Mouse (Mus musculus) MEL (cell line): ENCODE data around the gene Gtf2h2. TPM values are rescaled to one million over a fixed set of nuclear protein-coding genes. Genes with fewer than 3 reads are reported as not detected.
"Not testable (repeated sequence)": the region's sequence is repeated elsewhere in the genome, so short reads cannot be mapped to it uniquely, and the experiment has no call there.

Experiments used
- DNase-seq: peaks from one replicate; pipeline ENCODE4 v3.0.0; 2011; ENCODE audit warnings: low read depth, low spot score
- H3K27ac ChIP-seq: 2 replicates; pipeline ENCODE4 v1.5.1; 2012; ENCODE audit warnings: low read depth, mild to moderate bottlenecking, control low read depth, low read length, moderate library complexity; ENCODE audit not compliant: control insufficient read depth
- H3K27me3 ChIP-seq, 2 experiments: fragments of 150-350 bp in 1 of 2; sonication (generic) in 1 of 2; 2 replicates each; pipeline ENCODE4 v1.6.1; 2012; ENCODE audit warnings: low read length in 2 of 2, mild to moderate bottlenecking in 2 of 2, improper control_type of control experiment in 1 of 2, moderate library complexity in 1 of 2; ENCODE audit not compliant: insufficient read depth in 2 of 2, control insufficient read depth in 1 of 2
- H3K36me3 ChIP-seq, 2 experiments: 2 replicates each; pipeline ENCODE4 v1.6.1; 2012 to 2014; ENCODE audit warnings: low read length in 2 of 2, improper control_type of control experiment in 1 of 2, inconsistent platforms in 1 of 2, mild to moderate bottlenecking in 1 of 2; ENCODE audit not compliant: insufficient read depth in 2 of 2, control insufficient read depth in 1 of 2
- H3K4me1 ChIP-seq, 2 experiments: fragments of 150-350 bp in 1 of 2; sonication (generic) in 1 of 2; 2 replicates each; pipeline ENCODE4 v1.6.1; 2012; ENCODE audit warnings: low read length in 2 of 2, improper control_type of control experiment in 1 of 2, mild to moderate bottlenecking in 1 of 2; ENCODE audit not compliant: insufficient read depth in 2 of 2, control insufficient read depth in 1 of 2
- H3K4me3 ChIP-seq, 2 experiments: fragments of 150-350 bp in 1 of 2; sonication (generic) in 1 of 2; 2 replicates each; pipeline ENCODE4 v1.5.1; 2012; ENCODE audit warnings: low read depth in 2 of 2, low read length in 2 of 2, mild to moderate bottlenecking in 2 of 2, moderate library complexity in 2 of 2, control low read depth in 1 of 2, improper control_type of control experiment in 1 of 2; ENCODE audit not compliant: control insufficient read depth in 1 of 2, insufficient read depth in 1 of 2
- H3K79me2 ChIP-seq: 2 replicates; pipeline ENCODE4 v1.6.1; 2012; ENCODE audit warnings: mild to moderate bottlenecking, low read length, moderate library complexity; ENCODE audit not compliant: control insufficient read depth, poor library complexity, insufficient read depth
- H3K9ac ChIP-seq: 2 replicates; pipeline ENCODE4 v1.6.1; 2012; ENCODE audit warnings: low read depth, mild to moderate bottlenecking, control low read depth, low read length, moderate library complexity; ENCODE audit not compliant: control insufficient read depth, poor library complexity, severe bottlenecking
- H3K9me3 ChIP-seq: fragments of 150-350 bp; sonication (generic); replicated peaks from 2 replicates; pipeline ENCODE4 v1.6.1; 2012; ENCODE audit warnings: mild to moderate bottlenecking, low read length, improper control_type of control experiment, moderate library complexity; ENCODE audit not compliant: insufficient read depth
- BHLHE40 ChIP-seq: IDR thresholded peaks from 2 replicates; pipeline ENCODE4 v1.6.1; 2012; ENCODE audit warnings: low read depth, mild to moderate bottlenecking, inconsistent platforms, low read length, improper control_type of control experiment, borderline replicate concordance
- CHD1 ChIP-seq: IDR thresholded peaks from 2 replicates; pipeline ENCODE4 v1.6.1; 2012; ENCODE audit warnings: low read depth, mild to moderate bottlenecking, inconsistent platforms, low read length, improper control_type of control experiment
- CTCF ChIP-seq, 3 experiments: IDR thresholded peaks in 2 of 3; conservative IDR thresholded peaks in 1 of 3; 2 replicates each; pipeline ENCODE4 v1.5.1; 2011 to 2012; ENCODE audit warnings: low read length in 3 of 3, low read depth in 2 of 3, mild to moderate bottlenecking in 2 of 3, improper control_type of control experiment in 1 of 3, inconsistent platforms in 1 of 3, mixed read lengths in 1 of 3, moderate library complexity in 1 of 3; ENCODE audit not compliant: control insufficient read depth in 1 of 3, insufficient read depth in 1 of 3, poor library complexity in 1 of 3, severe bottlenecking in 1 of 3
- ELF1 ChIP-seq: IDR thresholded peaks from 2 replicates; pipeline ENCODE4 v1.6.1; 2014; ENCODE audit warnings: low read depth, mild to moderate bottlenecking, inconsistent platforms, low read length, improper control_type of control experiment, moderate library complexity
- GABPA ChIP-seq: IDR thresholded peaks from 2 replicates; pipeline ENCODE4 v1.6.1; 2012; ENCODE audit warnings: low read depth, mild to moderate bottlenecking, inconsistent platforms, low read length, improper control_type of control experiment, moderate library complexity
- GATA1 ChIP-seq: IDR thresholded peaks from 2 replicates; pipeline ENCODE4 v1.6.1; 2011; ENCODE audit warnings: low read depth, low read length, improper control_type of control experiment
- HCFC1 ChIP-seq: IDR thresholded peaks from 2 replicates; pipeline ENCODE4 v1.6.1; 2012; ENCODE audit warnings: low read depth, mild to moderate bottlenecking, inconsistent platforms, low read length, improper control_type of control experiment, moderate library complexity
- JUND ChIP-seq: IDR thresholded peaks from 2 replicates; pipeline ENCODE4 v1.6.1; 2011; ENCODE audit warnings: low read depth, mild to moderate bottlenecking, improper control_type of control experiment, low read length
- MAZ ChIP-seq: IDR thresholded peaks from 2 replicates; pipeline ENCODE4 v1.6.1; 2012; ENCODE audit warnings: low read depth, mild to moderate bottlenecking, inconsistent platforms, low read length, improper control_type of control experiment
- MEF2A ChIP-seq: IDR thresholded peaks from 2 replicates; pipeline ENCODE4 v1.6.1; 2014; ENCODE audit warnings: low read depth, mild to moderate bottlenecking, inconsistent platforms, low read length, improper control_type of control experiment; ENCODE audit not compliant: poor library complexity, insufficient replicate concordance, severe bottlenecking; ENCODE audit errors: extremely low read depth
- MYB ChIP-seq: IDR thresholded peaks from 2 replicates; pipeline ENCODE4 v1.6.1; 2011; ENCODE audit warnings: mild to moderate bottlenecking, low read depth, low read length, improper control_type of control experiment
- MYC ChIP-seq: IDR thresholded peaks from 2 replicates; pipeline ENCODE4 v1.6.1; 2011; ENCODE audit warnings: low read depth, mild to moderate bottlenecking, low read length, improper control_type of control experiment, moderate library complexity
- NELFE ChIP-seq: IDR thresholded peaks from 2 replicates; pipeline ENCODE4 v1.6.1; 2011; ENCODE audit warnings: low read depth, low read length, improper control_type of control experiment
- POLR2A ChIP-seq, 2 experiments: IDR thresholded peaks; 2 replicates each; pipeline ENCODE4 v1.6.1; 2011 to 2012; ENCODE audit warnings: low read length in 2 of 2, mild to moderate bottlenecking in 2 of 2, control low read depth in 1 of 2, improper control_type of control experiment in 1 of 2, low read depth in 1 of 2, moderate library complexity in 1 of 2; ENCODE audit not compliant: control insufficient read depth in 1 of 2, insufficient read depth in 1 of 2, poor library complexity in 1 of 2
- SIN3A ChIP-seq: IDR thresholded peaks from 2 replicates; pipeline ENCODE4 v1.6.1; 2012; ENCODE audit warnings: low read length, improper control_type of control experiment, inconsistent platforms
- SMC3 ChIP-seq: IDR thresholded peaks from 2 replicates; pipeline ENCODE4 v1.6.1; 2011; ENCODE audit warnings: low read depth, low read length, improper control_type of control experiment
- TAL1 ChIP-seq: IDR thresholded peaks from 2 replicates; pipeline ENCODE4 v1.6.1; 2012; ENCODE audit warnings: mild to moderate bottlenecking, inconsistent platforms, low read length, moderate library complexity, mixed read lengths
- TBP ChIP-seq: IDR thresholded peaks from 2 replicates; pipeline ENCODE4 v1.8.0; 2011; ENCODE audit warnings: low read depth, low read length, improper control_type of control experiment
- polyA plus RNA-seq, 2 experiments: library from polyadenylated mRNA; stranded (reverse) in 1 of 2; unstranded in 1 of 2; fragments of >175 nt in 1 of 2; fragments of >200 nt in 1 of 2; gene quantifications; 2 replicates each; pipeline versions ENCODE4 v1.2.1 to v1.2.4; 2012; ENCODE audit warnings: low replicate concordance in 2 of 2, low read depth in 1 of 2; ENCODE audit not compliant: insufficient read length in 2 of 2, insufficient read depth in 1 of 2, missing spikeins in 1 of 2
- total RNA-seq: library from RNA; depleted of rRNA; stranded (reverse); fragments of 300-350 nt; gene quantifications from 2 replicates; pipeline ENCODE4 v1.2.3, GENCODE M21; 2012

Gtf2h2 gene
- total and polyA plus RNA-seq, 3 experiments: 47.2 to 71.6 TPM; not detected in 1

GRCm38 (mm10) chr13:100452415-100453127 lies 39.8 kb downstream of the Gtf2h2 start, which contains the start of gene Naip1:
Gene Naip1 (minus strand): TSS chr13:100452869.
- H3K9ac ChIP-seq, H3K79me2 ChIP-seq, DNase-seq, H3K4me1 ChIP-seq, H3K36me3 ChIP-seq, H3K4me3 ChIP-seq, H3K9me3 ChIP-seq, H3K27me3 ChIP-seq, H3K27ac ChIP-seq: not testable (repeated sequence)

DNA sequence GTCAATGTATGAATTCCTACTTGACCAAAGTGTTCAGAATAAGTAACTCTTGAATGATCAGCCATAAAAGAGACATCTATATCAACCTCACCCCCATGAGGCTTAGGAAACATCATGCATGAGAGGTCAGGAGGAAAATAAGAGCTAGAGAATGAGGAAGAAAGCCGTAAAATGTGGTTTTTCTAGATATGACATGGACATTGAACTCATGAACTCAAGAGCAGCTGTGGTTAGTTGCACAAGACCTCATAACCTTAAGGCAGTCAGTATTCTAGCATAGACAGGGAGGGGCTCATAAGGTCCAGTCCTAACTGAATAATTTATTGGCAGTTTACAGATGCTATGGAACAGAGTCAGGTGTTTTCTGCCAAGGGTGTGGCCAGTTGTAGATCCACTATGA lies 42.9 kb downstream of the Gtf2h2 start:
- Histone ChIP-seq H3K4me3 (no peak overlapping the region), H3K4me1 (no peaks in the 10 kb centered on the region), H3K27me3 (no peaks in the 10 kb centered on the region), H3K9me3 (no peaks in the 10 kb centered on the region), H3K9ac (no peak overlapping the region), H3K27ac (no peak overlapping the region), H3K79me2 (no peaks in the 10 kb centered on the region), H3K36me3 (no peaks in the 10 kb centered on the region)
- DNase-seq: no peak
- TF ChIP-seq MYB (no peak), HCFC1 (no peak), BHLHE40 (no peak), CTCF (IDR thresholded peaks at IDR 0.05 in 2 of 3, conservative IDR thresholded peaks at IDR 0.05 in 1 of 3; ENCODE audit: control insufficient read depth in 1 of 3, insufficient read depth in 1 of 3, low read depth in 2 of 3, low read length in 3 of 3, poor library complexity in 1 of 3, severe bottlenecking in 1 of 3) (no peak), SMC3 (no peak)

- H3K4me1 ChIP-seq: no peaks in the 10 kb centered on the region
- H3K36me3 ChIP-seq: no peaks in the 10 kb centered on the region
- H3K9me3 ChIP-seq: no peaks in the 10 kb centered on the region
- H3K79me2 ChIP-seq: no peaks in the 10 kb centered on the region
- DNase-seq: no peak
- H3K27me3 ChIP-seq: no peaks in the 10 kb centered on the region; a peak in 1 of 4 replicates
- TF ChIP-seq MEF2A: no peak
- no peak for TF ChIP-seq NELFE
- TF ChIP-seq POLR2A (IDR thresholded peaks at IDR 0.05; ENCODE audit: control insufficient read depth in 1 of 2, insufficient read depth in 1 of 2, low read depth in 1 of 2, low read length in 2 of 2, poor library complexity in 1 of 2): no peak
- no peak for TF ChIP-seq HCFC1
- no peak for TF ChIP-seq CTCF (IDR thresholded peaks at IDR 0.05 in 2 of 3, conservative IDR thresholded peaks at IDR 0.05 in 1 of 3; ENCODE audit: control insufficient read depth in 1 of 3, insufficient read depth in 1 of 3, low read depth in 2 of 3, low read length in 3 of 3, poor library complexity in 1 of 3, severe bottlenecking in 1 of 3)
- TF ChIP-seq MYC: no peak
- TF ChIP-seq TAL1: no peak
- no peak for TF ChIP-seq ELF1
- no peak for TF ChIP-seq CHD1
- no peak for TF ChIP-seq GABPA
- no peak for TF ChIP-seq JUND
- no peak for TF ChIP-seq TBP
- TF ChIP-seq MAZ: no peak
- TF ChIP-seq GATA1: no peak
- TF ChIP-seq SIN3A: no peak
- no peak overlapping the region for H3K9ac ChIP-seq
- H3K27ac ChIP-seq: no peak overlapping the region
- H3K4me3 ChIP-seq: no peak overlapping the region
These were observed 52.3 kb downstream of the Gtf2h2 start for GRCm38 (mm10) chr13:100440116-100440515.
